Mouse (Mus musculus) kidney, postnatal 36 days (tissue): ENCODE measurements around the gene Zfp579.
"Not testable (repeated sequence)": the region's sequence is repeated elsewhere in the genome, so short reads cannot be mapped to it uniquely, and the experiment has no call there.

Experiments
- DNase-seq, 2 experiments: peaks; one replicate each; pipeline ENCODE4 v3.0.0; 2021 to 2022; ENCODE audit warnings: mixed read lengths in 2 of 2

Gene Zfp579

DNA sequence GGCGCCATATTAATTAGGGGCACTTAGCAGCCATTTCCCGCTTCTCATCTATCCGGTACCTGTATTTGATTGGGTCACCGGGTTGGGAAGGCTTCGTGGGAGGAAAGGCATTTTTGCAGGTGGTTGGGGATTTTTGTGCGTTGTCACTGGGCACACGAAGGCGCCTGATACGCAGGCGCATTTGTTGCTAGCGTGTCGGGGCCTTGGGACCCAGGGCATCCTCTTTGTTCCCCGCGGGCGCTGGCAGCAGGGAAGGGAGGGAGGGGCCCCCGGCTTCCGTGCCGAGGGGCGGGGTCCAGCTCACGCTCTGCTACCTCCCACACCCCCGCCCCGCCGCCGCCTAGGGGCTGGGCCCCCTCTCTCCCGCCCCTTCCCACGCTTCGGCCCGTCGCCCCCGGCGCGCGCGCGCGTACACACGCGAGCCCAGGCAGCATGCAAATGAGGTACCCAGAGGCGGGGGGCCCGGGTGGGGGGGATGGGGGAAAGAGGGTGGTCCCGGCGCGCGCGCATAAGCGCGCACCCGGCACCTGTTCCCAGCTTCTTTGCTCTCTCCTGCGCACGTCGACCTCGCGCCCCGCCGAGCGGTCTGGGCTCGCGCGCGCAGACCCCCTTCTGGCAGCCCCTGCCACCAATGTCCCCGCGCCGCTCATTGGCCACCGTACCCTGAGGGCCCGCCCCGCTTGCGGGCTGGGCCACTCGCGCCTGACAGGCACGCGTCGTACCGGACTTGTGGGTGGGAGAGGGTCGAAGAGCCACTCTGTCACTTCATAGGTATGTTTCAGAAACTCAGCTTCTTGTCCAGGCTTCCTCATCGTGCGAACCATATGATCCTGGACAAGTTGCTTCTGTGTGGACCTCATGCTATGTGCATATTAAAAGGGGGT lies 19.4 kb upstream of the Zfp579 start, which contains the start of gene Gm44973:
Gene Gm44973, plus strand, starts transcription at position 379 of the 884 bp plus-strand sequence.
- peak; percentile 96 to 98 for DNase-seq

DNA sequence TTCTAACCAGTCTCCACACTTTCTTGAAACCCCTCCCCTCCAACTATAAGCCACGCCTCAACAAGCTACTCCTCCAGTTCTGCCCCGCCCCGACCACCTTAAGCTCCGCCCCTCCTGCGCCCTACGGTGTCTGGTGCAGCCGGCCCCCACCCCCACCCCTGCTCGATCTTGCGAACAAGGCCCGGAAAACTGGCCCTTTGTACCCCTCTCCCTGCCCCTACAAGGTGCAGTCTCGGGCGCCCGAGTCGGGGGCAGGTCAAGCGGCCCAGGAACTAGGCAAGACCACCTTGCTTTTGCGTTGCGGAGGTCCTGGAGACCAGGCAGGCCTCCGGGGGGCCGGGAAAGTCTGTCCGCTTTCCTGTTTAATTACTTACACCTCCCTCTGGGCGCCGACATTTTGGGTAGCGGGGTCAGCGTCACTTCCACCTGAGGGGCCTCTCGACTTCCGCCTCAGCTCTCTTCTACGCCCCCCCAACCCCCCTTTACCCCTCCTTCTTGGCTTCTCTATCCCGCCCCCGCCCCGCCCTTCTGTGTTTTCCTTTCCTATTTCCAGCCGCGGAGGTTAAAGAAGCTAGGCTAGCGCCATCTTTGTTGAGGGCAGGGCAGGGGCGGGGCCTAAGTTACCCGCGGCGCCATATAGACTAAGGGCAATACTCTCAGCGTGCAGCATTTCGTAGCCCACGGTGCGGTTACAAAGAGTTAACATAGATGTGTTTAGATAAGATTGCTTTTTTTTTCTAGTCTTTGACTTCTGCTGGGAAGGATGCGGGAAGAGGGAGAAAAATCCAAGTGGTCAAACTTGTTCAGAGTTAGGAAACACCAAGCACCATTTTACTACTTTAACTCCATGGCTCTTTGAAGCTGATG lies 18.5 kb upstream of the Zfp579 start, which contains the start of the genes Zfp524 and Fiz1:
Gene Zfp524, plus strand, starts transcription at position 165 of the 867 bp plus-strand sequence.
Gene Fiz1, minus strand, starts transcription at position 447 of the 867 bp plus-strand sequence.
- DNase-seq = peak; percentile 98

DNA sequence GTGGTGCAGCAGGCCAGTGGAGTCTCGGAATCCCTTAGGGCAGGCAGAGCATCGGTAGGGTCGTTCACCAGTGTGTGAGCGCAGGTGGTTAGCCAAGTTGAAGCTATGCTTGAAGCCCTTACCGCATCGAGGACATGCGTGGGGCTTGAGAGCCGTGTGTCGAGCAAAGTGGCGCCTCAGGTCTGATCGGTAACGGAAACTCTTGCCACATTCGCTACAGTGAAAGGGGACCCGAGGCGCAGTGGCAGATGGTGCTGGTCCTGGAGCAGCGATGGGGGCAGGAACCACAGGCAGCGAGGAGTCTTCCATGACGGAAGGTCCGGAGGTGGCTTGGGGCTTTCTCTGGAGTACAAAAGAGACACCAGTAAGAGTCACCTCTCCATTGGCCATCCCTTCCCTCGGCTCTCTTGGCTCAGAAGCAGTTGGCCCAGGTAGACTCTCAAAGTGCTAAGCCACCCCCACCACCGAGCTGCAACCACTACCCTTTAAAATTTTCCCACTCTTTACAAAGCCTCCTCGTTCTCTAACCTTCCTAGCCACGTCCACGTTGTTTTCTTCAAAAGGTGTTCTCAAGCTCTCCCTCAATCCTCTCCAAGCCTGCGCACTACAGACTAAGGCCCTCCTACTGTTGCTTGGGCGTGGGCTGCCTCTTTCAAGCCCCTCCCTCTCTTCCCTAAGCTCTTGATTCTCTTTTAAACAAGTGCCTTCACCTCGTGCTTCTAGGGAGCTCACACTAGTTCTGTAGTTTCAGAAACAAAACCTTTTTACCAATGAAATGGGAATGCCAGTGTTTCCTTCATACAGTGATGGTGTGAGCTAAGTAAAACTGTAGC lies 16.9 kb upstream of the Zfp579 start:
- DNase-seq = no peak

DNA sequence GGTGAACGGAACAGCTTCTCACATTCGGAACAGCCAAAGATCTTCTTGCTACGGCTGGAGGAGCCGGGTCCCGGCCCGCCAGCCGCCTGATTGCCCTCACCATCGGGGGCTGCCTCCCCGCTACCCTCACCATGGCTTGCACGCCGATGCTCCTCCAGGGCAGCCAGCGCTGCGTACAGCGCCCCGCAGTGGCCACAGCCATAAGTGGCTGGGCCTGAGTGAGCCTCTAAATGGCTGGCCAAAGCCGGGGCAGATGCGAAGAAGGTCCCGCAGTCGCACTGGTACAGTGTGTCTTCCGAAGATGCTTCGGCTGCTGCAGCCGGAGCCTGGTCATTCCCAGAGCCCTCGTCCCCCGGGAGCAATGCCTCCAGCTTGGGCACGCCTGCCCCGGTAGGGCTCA lies 12.3 kb upstream of the Zfp579 start:
- no peak for DNase-seq

DNA sequence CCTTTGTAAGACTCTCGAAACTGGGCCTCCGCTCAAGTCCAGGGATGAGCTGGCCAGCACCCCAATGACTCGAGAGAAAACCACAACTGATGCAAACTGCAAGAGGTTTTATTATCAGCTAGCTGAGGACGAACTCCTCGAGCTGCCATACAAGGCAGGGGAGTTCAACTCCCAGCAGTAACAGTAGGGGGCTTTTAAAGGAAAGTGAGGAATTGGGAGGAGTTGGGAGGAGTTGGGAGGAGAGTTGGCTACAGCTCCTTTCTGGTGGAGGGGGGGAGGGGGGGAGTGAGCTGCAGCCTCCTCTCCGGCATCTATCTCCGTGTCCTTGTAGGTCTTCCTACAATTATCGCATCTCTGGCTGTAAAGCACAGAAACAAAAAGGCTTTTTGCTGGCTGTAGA lies 6.9 kb upstream of the Zfp579 start:
- not testable (repeated sequence) for DNase-seq

DNA sequence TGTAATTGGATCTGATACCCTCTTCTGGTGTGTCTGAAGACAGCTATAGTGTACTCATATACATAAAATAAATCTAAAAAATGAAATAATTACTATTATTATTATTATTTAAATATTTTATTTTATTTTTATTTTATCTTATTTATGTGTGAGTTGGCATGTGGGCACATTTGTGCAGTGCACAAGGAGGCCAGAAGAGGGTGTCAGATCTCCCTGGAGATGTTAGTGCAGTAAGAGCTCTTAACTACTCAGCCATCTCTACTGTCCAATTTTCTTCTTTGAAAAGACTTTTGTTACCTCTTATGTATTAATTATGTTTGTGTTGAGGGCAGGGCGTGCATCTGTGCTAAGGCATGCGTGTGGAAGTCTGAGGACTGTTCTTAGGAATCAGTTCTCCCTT lies 3.9 kb upstream of the Zfp579 start:
- DNase-seq = peak; percentile 29 to 60

DNA sequence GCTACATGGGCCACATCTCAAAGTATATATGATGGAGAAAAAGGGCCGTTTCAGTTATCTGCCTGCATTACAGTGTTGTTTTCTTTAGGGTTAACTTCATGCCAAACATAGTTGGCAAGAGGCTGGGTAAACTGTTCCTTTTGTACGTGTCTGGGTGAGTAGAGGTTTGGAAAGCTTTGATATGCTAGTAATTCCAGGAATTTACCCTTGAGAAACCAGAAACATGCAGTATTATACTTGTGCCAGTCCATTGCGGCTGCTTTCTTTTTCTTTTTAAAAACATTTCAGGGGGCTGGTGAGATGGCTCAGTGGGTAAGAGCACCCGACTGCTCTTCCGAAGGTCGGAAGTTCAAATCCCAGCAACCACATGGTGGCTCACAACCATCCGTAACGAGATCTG lies 976 bp upstream of the Zfp579 start:
- no peak for DNase-seq

DNA sequence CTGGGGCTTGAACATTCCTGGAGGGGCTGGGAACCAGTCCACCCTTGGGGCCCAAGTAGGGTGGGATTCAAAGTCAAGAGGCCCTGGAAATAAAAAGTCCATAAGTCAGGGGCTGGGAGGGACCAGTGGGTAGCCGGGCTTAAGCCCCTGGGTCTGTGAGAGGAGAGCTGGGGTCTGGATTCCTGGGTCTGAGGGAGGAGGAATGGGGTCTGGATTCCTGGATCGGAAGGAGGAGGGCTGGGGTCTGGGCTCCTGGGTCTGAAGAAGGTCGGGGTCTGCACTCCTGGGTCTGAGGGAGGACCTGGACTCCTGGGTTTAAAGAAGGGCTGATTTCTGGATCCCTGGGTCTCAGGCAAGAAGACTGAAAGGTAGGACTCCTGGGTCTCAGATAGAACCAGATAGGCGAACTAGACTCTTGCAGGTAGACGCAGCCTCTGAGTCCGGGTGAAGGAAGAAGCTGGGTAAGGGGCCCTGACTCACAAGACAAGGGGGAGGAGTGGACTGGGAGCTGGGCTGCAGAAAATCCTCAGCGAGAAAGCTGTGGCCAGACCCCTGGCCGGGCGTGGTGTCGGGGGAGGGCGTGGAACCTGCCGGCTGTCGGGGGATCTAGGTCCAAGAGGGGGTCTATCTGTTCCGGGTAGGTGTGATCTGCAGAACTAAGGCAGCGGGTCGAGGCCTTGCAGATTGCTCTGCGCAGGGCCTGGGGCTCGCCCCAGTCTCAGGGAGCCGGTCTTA lies 523 bp downstream of the Zfp579 start:
- no peak for DNase-seq

DNA sequence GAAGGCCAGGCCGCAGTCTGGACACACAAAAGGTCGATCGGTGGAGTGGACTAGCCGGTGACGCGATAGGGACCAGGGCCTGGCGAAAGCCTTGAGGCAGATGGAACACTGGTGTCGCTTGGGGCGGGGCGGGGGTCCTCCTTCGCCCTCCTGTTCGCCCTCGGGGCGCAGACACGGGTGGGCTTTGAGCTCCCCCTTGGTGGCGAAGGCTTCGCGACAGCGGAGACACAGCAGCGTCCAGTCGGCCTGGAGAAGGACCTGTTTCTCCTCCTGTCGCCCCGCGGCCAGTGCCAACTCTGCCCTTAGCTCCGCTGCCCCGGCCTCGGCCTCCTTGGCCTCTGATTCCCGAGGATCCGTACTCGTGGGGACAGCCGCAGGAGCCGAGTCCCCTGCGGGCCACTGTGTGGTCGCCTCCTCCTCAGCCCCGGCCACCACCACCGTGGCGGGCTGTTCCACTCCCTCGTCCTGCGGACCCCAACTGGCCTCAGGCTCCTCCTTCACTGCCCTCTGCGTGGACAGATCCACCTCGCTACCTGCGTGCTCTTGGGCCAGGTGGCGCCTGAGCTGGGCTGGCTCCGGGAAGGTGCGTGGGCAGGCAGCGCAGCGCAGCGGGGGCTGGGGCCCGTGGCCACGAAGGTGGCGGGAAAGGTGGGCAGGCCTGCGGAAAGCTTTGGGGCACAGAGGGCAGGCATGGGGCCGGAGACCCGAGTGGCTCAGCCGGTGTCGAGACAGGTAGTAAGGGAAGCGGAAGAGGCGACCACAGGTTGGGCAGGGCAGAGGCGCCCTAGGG lies 1.8 kb downstream of the Zfp579 start:
- DNase-seq = no peak

DNA sequence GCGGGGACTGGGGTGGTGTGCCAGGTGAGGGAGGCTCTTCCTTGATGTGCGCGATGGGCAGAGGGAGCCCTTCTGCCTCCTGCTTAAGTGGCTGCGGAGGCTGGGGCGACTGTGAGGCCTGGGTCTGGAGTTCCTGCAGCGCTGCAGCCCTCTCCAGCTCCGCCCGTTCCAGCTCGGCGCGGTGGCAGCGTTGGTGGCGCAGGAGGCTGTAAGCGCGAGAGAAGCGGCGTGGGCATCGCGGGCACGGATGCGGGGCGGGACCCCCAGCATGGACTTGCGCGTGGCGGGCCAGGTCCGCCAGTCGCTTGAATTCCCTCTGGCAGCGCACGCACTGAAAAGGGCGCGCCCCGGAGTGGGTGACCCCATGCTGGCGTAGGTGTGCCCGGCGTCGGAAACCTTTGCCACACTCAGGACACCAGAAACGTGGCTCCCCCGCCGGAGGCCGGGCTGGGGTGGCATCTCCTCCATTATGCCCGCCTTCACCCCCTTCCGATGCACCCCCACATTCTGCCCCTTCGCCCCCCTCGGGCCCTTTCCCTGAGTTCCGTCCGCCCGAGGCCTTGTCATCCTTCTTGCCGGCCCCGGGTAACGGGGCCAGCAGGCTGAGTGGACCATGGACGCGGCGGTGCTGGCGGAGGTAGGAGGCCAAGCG lies 2.5 kb downstream of the Zfp579 start:
- DNase-seq = no peak

DNA sequence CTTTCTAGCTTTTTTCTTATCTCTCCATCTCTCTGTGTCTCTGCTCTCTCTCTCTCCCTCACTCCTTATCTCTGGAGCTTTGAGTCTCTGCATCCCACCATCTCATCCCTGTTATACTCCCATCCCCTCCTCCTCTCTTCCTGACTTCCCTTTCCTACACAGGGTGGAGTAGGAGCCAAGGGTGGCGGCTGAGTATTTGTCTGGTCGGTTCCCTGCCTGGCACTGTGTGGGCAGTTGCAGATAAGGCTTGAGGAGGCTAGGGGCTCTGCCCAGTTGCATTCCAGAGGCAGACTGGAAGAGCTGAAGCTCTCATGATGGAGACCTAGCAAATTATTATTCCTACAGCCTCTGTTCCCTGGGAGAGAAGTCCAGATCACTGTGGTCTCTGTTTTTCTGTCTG lies 7.7 kb downstream of the Zfp579 start:
- no peak for DNase-seq

DNA sequence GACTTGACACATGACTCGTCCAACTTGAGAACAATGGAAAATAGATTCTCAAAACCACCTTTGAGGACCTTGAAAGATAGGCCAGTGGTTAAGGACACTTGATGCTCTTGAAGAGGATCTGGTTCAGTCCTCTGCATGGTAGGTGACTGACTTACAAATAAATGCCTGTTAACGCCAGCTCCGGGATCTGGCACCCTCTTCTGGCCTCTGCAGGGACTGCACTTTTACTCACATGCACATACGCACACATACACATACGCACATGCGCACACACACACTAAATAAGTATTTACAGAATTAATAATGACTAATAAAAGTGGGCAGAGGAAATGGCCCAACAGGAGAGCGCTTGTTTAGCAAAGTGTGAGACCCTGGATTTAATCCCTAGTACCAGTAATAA lies 19.1 kb downstream of the Zfp579 start:
- no peak for DNase-seq

DNA sequence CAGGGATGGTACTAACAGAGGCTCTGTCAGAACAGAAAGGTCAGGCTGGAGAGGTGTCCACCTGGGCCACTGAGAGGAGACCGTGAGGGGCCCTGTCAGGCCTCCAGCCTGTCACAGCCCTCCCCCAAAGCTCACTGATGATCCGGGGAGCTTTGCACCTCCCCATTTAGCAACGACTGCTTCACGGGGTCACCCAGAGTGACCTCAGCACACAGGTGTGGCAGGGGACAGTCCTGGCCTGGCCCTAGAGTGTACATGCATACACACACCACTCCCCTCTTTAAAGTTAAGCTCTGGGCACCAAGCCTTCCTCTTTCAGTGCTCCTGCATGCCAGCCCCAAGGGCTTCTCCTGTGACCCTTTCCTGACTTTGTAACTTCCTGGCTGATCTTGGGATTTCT lies 20.5 kb downstream of the Zfp579 start:
- DNase-seq = no peak

DNA sequence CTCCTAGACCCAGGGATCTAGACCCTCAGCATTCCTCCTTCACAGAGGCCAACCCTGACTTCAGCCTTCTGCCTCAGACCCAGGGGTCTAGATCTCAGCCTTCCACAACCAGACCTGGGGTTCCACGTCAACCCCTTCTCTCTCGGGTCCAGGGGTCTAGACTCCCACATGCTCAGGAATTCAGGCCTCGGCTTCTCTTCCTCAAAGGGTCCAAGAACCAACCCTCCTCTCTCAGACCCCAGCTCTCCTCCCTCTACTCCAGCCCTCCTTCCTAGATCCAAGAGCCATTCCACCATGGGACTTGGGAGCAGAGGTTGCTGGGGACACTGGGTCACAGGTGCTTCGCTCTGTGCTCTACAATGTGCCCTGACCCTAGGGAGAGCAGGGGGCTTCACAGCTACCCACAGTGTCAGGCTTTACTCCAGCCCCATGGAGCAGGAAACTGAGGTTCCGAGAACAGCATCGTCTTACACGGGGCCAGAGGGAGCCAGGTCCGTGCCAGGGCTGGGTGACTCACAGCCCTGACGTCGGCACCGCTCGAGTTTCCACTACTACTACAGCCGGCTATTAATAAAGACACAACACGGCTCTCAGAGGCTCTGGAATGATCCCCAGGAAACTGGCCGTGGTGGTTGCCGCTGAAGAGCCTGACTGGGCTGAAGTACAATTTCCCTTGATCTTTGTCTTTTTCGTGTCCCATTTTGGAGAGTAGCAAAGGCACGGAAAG lies 23.5 kb downstream of the Zfp579 start:
- peak; percentile 13 to 27 for DNase-seq

DNA sequence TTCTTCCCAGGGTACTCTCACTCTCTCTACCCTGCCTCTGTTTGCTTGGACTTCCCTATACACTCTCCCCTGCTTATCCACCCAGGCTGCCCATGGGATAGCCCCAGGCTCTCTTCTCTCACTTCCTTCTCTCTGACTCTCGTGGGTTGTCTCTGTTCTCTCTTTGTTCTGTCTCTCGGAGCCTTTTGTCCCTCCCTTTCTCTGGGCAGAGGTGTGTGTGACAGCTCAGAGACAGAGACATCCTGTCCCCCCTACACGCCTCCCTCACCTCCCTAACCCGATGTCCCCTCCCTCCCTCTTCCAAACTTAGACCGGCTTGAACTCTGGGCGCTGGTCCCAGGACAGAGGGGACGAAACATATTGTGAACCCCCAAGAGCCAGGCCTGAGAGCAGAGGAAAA lies 24.2 kb downstream of the Zfp579 start:
- no peak for DNase-seq

DNA sequence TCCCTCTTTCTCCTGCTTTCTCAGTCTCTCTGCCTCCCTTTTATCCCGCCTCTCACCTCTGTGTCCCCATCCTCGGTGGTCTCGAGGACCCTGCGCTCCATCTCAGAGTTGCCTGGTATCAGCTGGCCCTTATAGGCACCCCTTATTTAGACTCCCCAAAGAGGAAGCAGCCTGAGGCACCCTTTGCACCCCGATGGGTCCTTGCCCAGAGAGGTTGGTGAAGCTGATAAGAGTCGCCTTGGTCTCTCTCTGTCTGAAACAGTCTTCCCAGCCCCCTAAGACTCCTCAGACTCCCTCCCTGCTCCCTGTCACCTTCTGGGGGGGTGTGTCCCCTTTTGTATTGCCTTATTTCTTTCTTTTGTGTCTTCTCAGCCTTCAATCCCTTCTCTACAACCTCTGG lies 24.9 kb downstream of the Zfp579 start, which contains the start of gene Sbk3:
Gene Sbk3, minus strand, starts transcription at position 101 of the 400 bp plus-strand sequence.
- DNase-seq = no peak

DNA sequence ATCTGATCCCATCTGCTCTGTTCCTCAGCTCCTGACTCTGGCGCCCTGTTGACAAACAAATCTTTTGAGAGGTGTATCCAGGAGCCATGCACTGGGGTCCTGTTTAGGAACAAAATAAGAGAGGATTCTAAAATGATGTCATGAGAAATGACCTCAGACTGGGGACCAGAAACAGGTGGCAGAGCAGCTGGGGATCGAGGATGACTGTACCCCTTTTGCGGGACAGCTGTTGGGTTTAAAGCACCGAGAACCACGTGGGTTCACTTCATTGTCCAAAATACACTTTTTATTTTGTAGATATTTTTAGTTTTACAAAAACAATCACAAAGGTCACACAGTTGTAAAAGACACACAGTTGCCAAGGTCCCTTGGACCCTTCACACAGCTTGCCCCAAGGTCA lies 31.0 kb downstream of the Zfp579 start:
- no peak for DNase-seq

DNA sequence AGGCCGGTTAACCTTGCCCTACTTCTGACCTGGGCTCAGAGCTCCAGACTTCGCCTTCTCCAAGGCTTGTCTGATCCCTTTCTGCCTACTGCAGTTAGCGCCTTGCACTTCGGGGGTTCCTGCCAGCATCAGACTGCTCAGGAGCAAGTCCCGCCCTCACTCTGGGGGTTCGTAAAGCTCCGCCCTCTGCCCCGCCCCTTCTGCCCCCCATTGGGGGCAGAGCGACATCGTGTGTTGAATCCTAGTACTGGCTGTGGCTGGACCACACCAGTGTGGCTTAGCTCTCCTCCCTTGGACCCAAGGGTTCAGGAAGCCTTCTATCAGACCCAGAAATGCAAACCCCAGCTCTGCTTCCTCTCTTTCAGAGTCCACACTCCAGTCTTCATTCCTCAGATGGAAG lies 31.7 kb downstream of the Zfp579 start, which contains the start of gene Sbk2:
Gene Sbk2, minus strand, starts transcription at position 135 of the 400 bp plus-strand sequence.
- peak; percentile 68 to 89 for DNase-seq

DNA sequence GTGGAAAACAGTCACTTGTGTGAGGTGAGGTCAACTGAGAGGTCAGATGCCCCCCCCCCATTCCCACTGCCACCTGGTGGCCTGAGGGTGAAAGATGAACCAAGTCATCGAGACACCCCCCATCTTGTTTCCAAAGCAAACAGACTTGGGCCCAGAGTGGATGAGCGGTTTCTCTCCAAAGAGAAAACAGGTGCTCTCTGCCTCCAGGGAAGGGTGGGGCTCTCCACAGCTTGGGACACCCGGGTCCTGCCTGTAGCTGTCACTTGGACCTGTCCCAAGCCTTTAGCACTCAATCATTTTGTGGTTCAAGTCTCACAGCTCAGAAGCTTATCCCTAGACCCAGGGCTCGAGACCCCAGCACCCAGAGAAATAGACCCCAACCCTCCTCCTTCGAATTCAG lies 32.4 kb downstream of the Zfp579 start:
- DNase-seq = no peak

DNA sequence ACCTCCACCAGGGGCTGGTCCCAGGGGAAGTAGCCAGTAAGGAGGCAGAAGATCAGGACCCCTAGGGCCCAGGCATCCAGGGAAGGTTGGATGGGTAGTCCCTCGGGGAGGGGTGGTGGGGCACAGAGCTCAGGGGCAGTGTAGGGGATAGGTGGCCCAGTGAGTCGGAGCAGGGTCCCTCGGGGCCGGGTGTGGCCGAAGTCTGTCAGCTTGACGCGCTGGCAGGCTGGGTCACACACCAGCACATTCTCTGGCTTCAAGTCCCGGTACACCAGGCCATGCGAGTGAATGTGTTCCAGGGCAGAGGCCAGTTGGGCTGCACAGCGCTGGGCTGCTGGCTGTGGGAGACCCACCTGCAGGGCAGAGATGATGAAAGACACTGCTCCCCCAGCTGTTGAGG lies 38.6 kb downstream of the Zfp579 start:
- DNase-seq = no peak
